Mouse (Mus musculus): ENCODE measurements around the gene Tmem129.

Tmem129 gene

GRCm38 (mm10) chr5:33607434-33607833, 50.8 kb downstream of the Tmem129 start:
- in situ Hi-C loops (cut with MboI; ENCODE audit: low pct_unique_long_range_greater_than_20kb in 1 of 2, low sequenced_read_pairs in 2 of 2, unreplicated experiment in 1 of 2) = no loop called here

GRCm38 (mm10) chr5:33606631-33607030, 51.6 kb downstream of the Tmem129 start:
- in situ Hi-C loops (cut with MboI; ENCODE audit: low pct_unique_long_range_greater_than_20kb in 1 of 2, low sequenced_read_pairs in 2 of 2, unreplicated experiment in 1 of 2) = no loop called here

DNA sequence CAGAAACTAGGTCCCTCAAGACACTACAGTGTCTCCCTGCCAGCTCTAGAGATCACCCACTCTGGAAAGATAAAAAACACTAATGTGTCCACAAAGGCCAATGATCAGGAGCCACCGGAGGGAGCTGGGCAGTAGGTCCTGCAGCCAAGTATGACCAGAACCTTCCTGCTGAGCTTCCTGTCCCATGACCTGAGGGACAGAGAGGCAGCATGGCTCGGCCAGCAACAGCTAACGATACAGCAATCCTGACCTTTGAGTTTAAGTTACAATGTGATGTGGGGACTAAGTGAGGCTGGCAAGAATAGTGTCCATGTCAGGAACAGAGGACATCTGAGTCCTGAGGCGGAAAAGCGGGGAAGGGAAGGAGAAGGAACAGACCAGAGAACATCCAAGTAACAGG, 52.9 kb downstream of the Tmem129 start:
- in situ Hi-C loops (cut with MboI; ENCODE audit: low pct_unique_long_range_greater_than_20kb in 1 of 2, low sequenced_read_pairs in 2 of 2, unreplicated experiment in 1 of 2) = no loop called here

All from mouse embryonic stem cell (cell line).